Mouse (Mus musculus) midbrain, embryonic 16.5 days (tissue): ENCODE results near the gene Pcnp. TPM values are rescaled to one million over a fixed set of nuclear protein-coding genes. Genes with fewer than 3 reads are reported as not detected.
"Not testable (repeated sequence)": the region's sequence is repeated elsewhere in the genome, so short reads cannot be mapped to it uniquely, and the experiment has no call there.

ENCODE experiments used
- ATAC-seq: fragments of 200-750 bp; cut with Nextera tagmentation; 2 replicates; pipeline ENCODE4 v1.8.0; 2017; ENCODE audit warnings: moderate TSS enrichment
- H3K27ac ChIP-seq: fragments of 300-500 bp; sonication (generic); 2 replicates; pipeline ENCODE4 v1.5.1; 2014; ENCODE audit warnings: mild to moderate bottlenecking, low read length, mixed read lengths
- H3K27me3 ChIP-seq: fragments of 300-500 bp; sonication (generic); 2 replicates; pipeline ENCODE4 v1.6.1; 2014; ENCODE audit warnings: low read depth, low read length, mixed read lengths; ENCODE audit not compliant: control insufficient read depth, insufficient read depth
- H3K36me3 ChIP-seq: fragments of 300-500 bp; sonication (generic); 2 replicates; pipeline ENCODE4 v1.6.1; 2014; ENCODE audit warnings: mild to moderate bottlenecking, low read length, moderate library complexity, mixed read lengths; ENCODE audit not compliant: control insufficient read depth, insufficient read depth
- H3K4me1 ChIP-seq: fragments of 300-500 bp; sonication (generic); 2 replicates; pipeline ENCODE4 v1.6.1; 2014; ENCODE audit warnings: mild to moderate bottlenecking, low read length, mixed read lengths; ENCODE audit not compliant: control insufficient read depth, insufficient read depth
- H3K4me2 ChIP-seq: fragments of 300-500 bp; sonication (generic); 2 replicates; pipeline ENCODE4 v1.6.1; 2014; ENCODE audit warnings: mild to moderate bottlenecking, low read length, mixed read lengths
- H3K4me3 ChIP-seq: fragments of 300-500 bp; sonication (generic); 2 replicates; pipeline ENCODE4 v1.5.1; 2014; ENCODE audit warnings: low read depth, mild to moderate bottlenecking, low read length, moderate library complexity, mixed read lengths
- H3K9ac ChIP-seq: fragments of 300-500 bp; sonication (generic); 2 replicates; pipeline ENCODE4 v1.6.1; 2014; ENCODE audit warnings: low read depth, low read length, mixed read lengths
- H3K9me3 ChIP-seq: fragments of 300-500 bp; sonication (generic); replicated peaks from 2 replicates; pipeline ENCODE4 v1.6.1; 2014; ENCODE audit warnings: mild to moderate bottlenecking, low read length, mixed read lengths; ENCODE audit not compliant: control insufficient read depth, poor library complexity, severe bottlenecking
- WGBS: fragments of 180-500 bp; shearing (Covaris S2); extraction: QIAGEN DNeasy Blood & Tissue Kit; methylation state at CpG from one replicate; pipeline ENCODE4 v1.1.7; 2014; 5-methylcytosine and 5-hydroxymethylcytosine counted together
- polyA plus RNA-seq: library from polyadenylated mRNA; unstranded; fragments of >200 nt; fragmentation: Nextera tagmentation; extraction: Ambion mirVana; gene quantifications from 2 replicates; pipeline ENCODE4 v1.2.1, GENCODE M21; 2015

The Pcnp gene
- polyA plus RNA-seq = 216 and 227 TPM in 2 replicates

DNA sequence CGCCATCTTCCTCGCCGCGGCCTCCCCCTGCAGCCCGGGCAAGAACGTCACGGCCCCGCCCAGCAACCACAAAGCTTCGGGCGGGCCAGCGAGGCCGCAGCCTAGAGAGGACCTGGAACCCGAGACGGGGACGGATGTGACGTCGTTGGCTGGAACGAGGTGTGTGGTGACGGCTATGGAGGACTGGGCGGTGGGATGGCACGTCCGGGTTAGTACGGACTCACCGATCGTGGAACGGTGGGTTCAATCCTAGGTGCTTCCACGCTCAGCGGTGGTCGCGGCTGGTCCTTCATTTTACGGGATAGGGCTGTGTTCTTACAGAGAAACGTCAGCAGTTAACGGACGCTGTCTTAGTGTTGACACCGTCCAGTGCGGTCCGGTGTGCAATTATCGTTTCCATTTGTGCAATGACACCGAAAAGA, at the start of gene Pcnp:
Pcnp (minus strand) TSS at position 79 of the 422 bp plus-strand sequence.
- peaks cover 7% of the 10 kb centered on the region for H3K36me3 ChIP-seq
- no peaks in the 10 kb centered on the region for H3K9me3 ChIP-seq
- H3K27ac ChIP-seq = peak within 1 kb of the TSS; percentile 95
- H3K27me3 ChIP-seq = no peaks in the 10 kb centered on the region
- H3K9ac ChIP-seq = peak within 1 kb of the TSS; percentile 96
- H3K4me1 ChIP-seq = peaks cover 25% of the 10 kb centered on the region
- ATAC-seq = peak; percentile 100
- WGBS = under 1% methylated on average over 39 of the region's 39 CpGs
- H3K4me2 ChIP-seq = peak within 1 kb of the TSS; percentile 85
- H3K4me3 ChIP-seq = peak within 1 kb of the TSS; percentile 76

DNA sequence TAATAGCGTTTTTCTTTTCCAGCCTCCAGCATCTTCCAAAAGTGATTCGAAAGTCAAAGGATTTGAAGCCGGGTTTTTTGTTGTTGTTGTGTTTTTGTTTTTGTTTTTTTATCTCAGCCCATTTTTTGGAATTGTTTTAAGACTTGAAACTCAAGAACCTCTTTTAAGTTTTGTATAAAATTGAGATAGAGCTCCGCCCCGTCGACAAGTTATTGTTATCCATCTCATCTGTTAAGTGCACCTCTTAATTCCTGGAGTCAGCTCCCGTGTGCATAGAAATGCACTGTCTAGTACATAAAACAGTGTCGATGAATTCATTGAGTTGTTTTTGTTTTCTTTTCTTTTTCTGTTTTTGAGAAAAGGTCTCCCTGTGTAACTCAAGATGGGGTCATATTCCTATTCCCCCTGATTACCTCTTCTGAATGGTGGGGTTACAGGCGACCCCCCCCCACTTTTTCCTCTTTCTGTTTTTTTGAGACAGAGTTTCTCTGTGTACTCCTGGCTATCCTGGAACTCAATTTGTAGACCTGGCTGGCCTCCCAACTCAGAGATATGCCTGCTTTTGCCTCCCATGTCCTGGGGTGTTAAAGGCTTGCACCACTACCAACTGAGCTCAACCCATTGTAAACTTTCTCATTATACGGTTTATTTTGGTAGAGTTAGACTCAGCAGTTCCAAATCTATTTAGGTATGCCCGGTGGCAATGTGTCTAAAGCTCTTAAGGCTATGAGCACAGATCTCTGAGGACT, 46.8 kb upstream of the Pcnp start:
- H3K4me3 ChIP-seq = peak overlapping the region; percentile 64

DNA sequence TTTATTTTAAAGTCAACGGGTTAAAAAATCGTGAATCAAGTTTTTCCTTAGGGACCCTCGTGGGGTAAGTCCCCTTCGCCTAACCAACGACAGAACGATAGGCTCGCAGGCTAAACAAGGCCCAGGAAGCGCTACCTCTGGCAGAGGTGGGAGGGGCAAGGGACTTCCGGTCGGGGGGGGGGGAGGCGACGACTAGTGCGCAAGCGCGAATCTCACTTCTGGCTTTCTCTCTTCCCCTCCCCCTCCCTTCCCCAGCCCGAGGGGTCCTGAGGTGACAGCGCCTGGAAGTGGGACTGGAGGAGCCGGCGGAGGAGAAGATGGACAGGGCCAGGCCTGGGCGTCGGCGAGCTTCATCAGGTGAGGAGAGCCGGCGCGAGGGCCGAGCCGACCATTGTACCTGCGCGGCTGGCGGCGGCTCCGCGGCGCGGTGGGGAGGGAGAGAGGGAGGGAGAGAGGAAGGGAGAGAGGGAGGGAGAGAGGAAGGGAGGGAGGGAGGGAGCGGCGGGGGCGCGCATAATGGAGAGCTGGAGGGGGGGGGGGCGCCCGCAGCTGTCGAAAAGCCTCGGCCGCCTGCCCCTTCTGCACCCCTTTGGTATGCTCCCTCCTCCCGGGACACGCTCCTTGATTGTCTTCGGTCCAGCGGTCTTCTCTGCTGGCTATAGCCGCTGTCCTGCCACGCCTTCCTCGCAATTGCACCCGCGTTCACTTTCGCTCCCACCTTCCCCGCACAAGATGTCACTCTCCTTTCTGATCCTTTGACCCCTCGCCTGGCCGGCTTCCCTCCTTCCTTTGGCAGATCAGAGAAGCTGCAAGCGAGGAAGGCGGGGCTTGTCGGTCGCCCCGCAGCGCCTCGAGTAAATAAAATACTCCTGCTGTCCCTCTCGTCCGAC, 45.9 kb upstream of the Pcnp start:
- peak; percentile 94 for ATAC-seq
- H3K27me3 ChIP-seq = no peaks in the 10 kb centered on the region

More for the DNA sequence above, 46.8 kb upstream of the Pcnp start:
- Histone ChIP-seq H3K27ac (peak overlapping the region; percentile 98), H3K27me3 (no peaks in the 10 kb centered on the region), H3K36me3 (no peaks in the 10 kb centered on the region), H3K9ac (peak overlapping the region; percentile 86), H3K4me2 (peak overlapping the region; percentile 73), H3K9me3 (no peaks in the 10 kb centered on the region), H3K4me1 (peaks cover 17% of the 10 kb centered on the region)
- ATAC-seq = no peak
- WGBS = 6% methylated on average over 11 of the region's 11 CpGs

DNA sequence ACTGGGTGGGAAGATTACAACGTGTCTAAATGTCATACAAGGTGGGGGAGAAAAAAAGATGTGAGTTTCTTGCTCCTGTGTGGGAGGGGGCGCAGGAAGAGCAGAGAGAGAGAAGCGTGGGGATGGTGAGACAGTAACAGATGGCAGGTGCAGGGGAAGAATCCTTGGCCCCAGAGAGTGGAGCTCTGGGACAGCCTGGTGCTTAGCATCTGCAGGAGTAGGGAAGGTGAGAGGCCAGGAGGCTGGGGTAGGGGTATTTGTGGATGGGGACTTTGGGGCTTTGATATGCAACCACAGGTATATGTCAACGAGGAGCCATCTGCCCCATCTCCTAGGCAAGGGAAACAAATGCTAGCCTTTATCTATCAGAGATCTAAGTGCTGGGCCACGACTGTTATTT, 45.0 kb upstream of the Pcnp start:
- no peaks in the 10 kb centered on the region for H3K27me3 ChIP-seq
- peak overlapping the region; percentile 42; the same call in 1 of the 2 replicates for H3K4me2 ChIP-seq
- H3K9me3 ChIP-seq = no peaks in the 10 kb centered on the region
- peak; percentile 33 for ATAC-seq
- H3K27ac ChIP-seq = peak overlapping the region; percentile 98; the same call in 1 of the 2 replicates
- WGBS = 82% methylated on average over 5 of the region's 5 CpGs
- no peak overlapping the region for H3K4me3 ChIP-seq
- peaks cover 17% of the 10 kb centered on the region for H3K4me1 ChIP-seq
- no peaks in the 10 kb centered on the region for H3K36me3 ChIP-seq
- H3K9ac ChIP-seq = 0 out of 2 replicates have a peak overlapping the region, but pooled peaks have one; percentile 3

More for the DNA sequence above, 45.9 kb upstream of the Pcnp start:
- H3K27ac ChIP-seq = peak overlapping the region; percentile 98
- peak overlapping the region; percentile 86 for H3K9ac ChIP-seq
- no peaks in the 10 kb centered on the region for H3K36me3 ChIP-seq
- no peaks in the 10 kb centered on the region for H3K9me3 ChIP-seq
- peak overlapping the region; percentile 73 for H3K4me2 ChIP-seq
- H3K4me1 ChIP-seq = peaks cover 17% of the 10 kb centered on the region
- peak overlapping the region; percentile 64 for H3K4me3 ChIP-seq
- WGBS = under 1% methylated on average over 50 of the region's 66 CpGs

DNA sequence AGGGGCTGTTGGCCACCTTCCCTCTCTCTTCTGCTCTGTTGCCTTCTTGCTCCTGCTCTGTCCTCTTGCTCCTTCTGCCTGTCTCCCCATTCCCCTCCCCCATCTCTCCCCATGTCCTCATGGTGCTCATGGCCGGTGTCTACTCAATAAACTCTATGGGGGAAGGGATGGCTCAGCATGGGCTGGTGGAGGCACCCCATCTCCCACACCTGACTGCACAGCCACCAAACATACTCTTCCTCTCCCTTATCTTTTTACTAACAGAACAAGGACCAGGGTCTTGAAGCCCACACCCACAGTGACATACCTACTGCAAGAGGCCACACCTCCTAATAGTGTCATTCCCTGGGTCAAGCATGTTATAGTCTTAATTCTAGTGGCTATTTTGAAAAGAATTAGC, 44.6 kb upstream of the Pcnp start:
- H3K27me3 ChIP-seq = no peaks in the 10 kb centered on the region
- H3K4me2 ChIP-seq = no peak overlapping the region
- peaks cover 17% of the 10 kb centered on the region for H3K4me1 ChIP-seq
- no peak overlapping the region for H3K4me3 ChIP-seq
- H3K9ac ChIP-seq = no peak overlapping the region
- no peaks in the 10 kb centered on the region for H3K36me3 ChIP-seq
- WGBS = 80% methylated on average over 1 of the region's 1 CpGs
- peak; percentile 7; the same call in 1 of the 2 replicates for ATAC-seq
- H3K27ac ChIP-seq = no peak overlapping the region
- no peaks in the 10 kb centered on the region for H3K9me3 ChIP-seq

DNA sequence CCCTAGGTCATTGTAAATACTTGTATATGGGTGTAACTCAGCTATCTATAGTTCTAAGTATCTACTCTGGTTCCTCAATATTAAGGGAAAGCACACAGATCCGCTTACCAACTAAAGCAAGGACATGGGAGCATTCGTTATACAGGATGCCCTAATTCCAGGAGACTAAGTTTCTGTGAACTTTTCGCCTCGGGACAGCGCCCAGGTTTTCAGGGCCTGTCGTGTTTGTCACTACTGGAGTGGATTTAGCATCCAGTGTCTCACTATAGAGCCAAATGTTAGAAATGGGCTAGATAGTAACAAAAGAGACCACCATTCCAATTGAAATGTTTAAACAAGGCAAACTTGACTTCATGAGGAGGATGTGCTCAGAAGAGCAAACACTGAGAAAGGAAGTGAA, 43.6 kb upstream of the Pcnp start:
- H3K27ac ChIP-seq, ATAC-seq, H3K9me3 ChIP-seq, H3K4me2 ChIP-seq, H3K36me3 ChIP-seq, H3K27me3 ChIP-seq, H3K9ac ChIP-seq, H3K4me3 ChIP-seq: not testable (repeated sequence)
- WGBS = 93% methylated on average over 6 of the region's 6 CpGs
- H3K4me1 ChIP-seq = peaks cover 17% of the 10 kb centered on the region

DNA sequence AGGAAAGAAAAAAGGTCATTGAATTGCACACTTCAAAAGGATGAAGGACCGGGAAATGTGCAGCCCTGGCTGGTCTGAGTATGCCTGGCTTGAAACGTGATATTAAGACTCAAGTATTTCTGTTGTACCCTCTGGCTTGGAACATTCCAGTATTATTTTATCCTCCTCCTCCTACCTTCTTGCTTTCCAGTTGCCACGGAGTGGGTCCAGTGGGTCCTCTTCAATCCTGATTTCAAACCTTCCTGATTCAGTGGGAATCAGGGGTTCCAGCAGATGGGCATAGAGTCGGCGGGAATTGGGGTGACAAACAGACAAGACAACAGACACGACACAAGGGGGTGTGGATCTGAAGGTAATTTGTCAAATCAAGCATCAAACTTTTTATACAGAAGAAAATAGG, 43.0 kb upstream of the Pcnp start:
- no peak overlapping the region for H3K4me3 ChIP-seq
- H3K36me3 ChIP-seq = no peaks in the 10 kb centered on the region
- ATAC-seq = no peak
- H3K9me3 ChIP-seq = no peaks in the 10 kb centered on the region
- H3K4me1 ChIP-seq = peaks cover 17% of the 10 kb centered on the region
- no peak overlapping the region for H3K9ac ChIP-seq
- no peak overlapping the region for H3K4me2 ChIP-seq
- 84% methylated on average over 6 of the region's 6 CpGs for WGBS
- no peak overlapping the region for H3K27ac ChIP-seq
- H3K27me3 ChIP-seq = no peaks in the 10 kb centered on the region

DNA sequence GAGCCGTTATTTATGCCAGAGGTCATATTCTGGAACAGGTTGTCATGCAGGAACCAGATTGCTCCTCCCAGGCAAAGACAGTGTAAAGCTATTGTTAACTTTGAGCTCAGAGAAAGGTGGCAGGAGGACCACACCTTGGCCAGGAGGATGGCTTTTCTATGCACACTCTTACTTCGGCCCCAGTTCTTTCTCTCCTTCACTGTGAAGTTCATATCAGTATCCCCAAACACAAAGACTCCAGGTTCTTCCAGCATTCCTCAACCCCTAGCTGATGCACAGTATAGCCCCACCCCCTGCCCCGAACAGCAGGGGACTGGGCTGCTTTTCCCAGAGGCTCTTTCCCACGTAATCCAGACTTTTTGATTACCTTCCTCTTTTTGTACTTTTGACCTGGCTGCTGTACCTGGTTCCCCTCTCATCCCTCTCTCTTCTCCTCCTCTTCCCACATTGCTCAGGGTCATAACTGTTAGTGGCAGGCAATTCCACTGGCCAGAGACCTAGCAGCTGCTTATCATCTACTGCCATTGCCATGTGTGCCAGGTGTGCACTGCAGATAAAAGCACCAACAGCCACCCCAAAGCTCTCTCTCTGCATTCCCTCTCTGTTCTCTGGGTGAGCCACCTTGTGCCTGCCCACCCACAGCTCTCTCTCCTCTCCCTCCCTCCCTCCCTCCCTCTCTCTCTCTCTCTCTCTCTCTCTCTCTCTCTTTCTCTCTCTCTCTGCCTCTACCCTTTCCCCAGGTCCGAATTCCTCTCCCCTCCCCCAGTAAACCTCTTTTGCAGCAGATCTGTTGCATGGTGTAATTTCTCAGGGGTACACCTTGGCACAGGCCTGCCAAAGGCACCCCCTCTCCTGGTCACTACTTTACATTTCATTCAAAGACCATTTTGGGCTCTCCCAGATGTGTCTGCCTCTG, 42.0 kb upstream of the Pcnp start:
- no peak overlapping the region for H3K4me3 ChIP-seq
- H3K9me3 ChIP-seq = no peaks in the 10 kb centered on the region
- H3K4me2 ChIP-seq = no peak overlapping the region
- H3K27ac ChIP-seq = no peak overlapping the region
- no peak for ATAC-seq
- no peaks in the 10 kb centered on the region for H3K36me3 ChIP-seq
- H3K27me3 ChIP-seq = no peaks in the 10 kb centered on the region
- WGBS = 50% methylated on average over 5 of the region's 5 CpGs
- no peak overlapping the region for H3K9ac ChIP-seq
- peaks cover 9% of the 10 kb centered on the region for H3K4me1 ChIP-seq
